15 mouse cellular contexts compared by ENCODE assay signal in the genomic region with DNA sequence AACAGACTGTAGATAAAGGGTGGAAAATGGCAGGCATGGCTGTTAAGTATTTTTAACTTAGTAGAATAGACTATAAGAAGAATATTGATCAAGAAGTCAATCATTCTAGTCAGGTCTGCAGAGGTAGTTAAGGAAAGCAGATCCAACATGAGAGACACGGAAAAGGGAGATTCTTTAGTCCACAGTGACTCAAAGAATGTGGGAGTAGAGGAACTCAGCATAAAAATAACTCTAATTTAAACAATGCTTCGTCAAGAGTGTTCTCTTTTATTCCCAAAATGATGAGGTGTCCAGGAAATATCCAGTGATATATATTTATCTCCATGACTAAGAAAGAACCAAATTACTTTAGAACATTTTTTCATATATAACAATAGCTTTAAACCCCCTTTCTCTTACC.
DNase-seq lines count a peak whose midpoint lies in the region; ATAC-seq and TF ChIP-seq lines count a peak whose summit lies in the region.
"Had no signal": no experiment of that assay in that cellular context is flagged by ENCODE, and none has a peak within 500 bp of the region (broad histone marks: within the 10 kb centered on the region; RNA-seq: fewer than 3 reads in every experiment).

No protein-coding gene starts in this region.

- no peak for TF ChIP-seq CTCF in layer of hippocampus, adult 2 months (conservative IDR thresholded peaks at IDR 0.05)
- no peak for TF ChIP-seq CTCF in cortical plate, adult 2 months (IDR thresholded peaks at IDR 0.05; ENCODE audit: extremely low read depth, insufficient read depth, low read length)

- no peaks in the 10 kb centered on the region for H3K9me3 ChIP-seq in midbrain, embryonic 11.5 days (ENCODE audit: control insufficient read depth, low read length)
- no peaks in the 10 kb centered on the region for H3K9me3 ChIP-seq in midbrain, embryonic 14.5 days (ENCODE audit: control insufficient read depth, low read length)
- no peaks in the 10 kb centered on the region for H3K9me3 ChIP-seq in forebrain, embryonic 15.5 days
- H3K9me3 ChIP-seq: embryonic facial prominence, embryonic 10.5 days; embryonic facial prominence, embryonic 12.5 days; forebrain, embryonic 13.5 days had no signal

- H3K36me3 ChIP-seq in midbrain, embryonic 11.5 days (ENCODE audit: control insufficient read depth, insufficient read depth, low read length): no peaks in the 10 kb centered on the region
- H3K36me3 ChIP-seq in midbrain, embryonic 14.5 days (ENCODE audit: control insufficient read depth, insufficient read depth, low read length): 0 out of 2 replicates have a peak, but pooled peaks cover 5% of the 10 kb centered on the region
- peaks cover 4% of the 10 kb centered on the region; the same call in 1 of the 2 replicates for H3K36me3 ChIP-seq in forebrain, embryonic 15.5 days
- H3K36me3 ChIP-seq: embryonic facial prominence, embryonic 10.5 days; embryonic facial prominence, embryonic 12.5 days had no signal

- WGBS in midbrain, embryonic 11.5 days: 70% methylated on average over 2 of the region's 2 CpGs
- WGBS in midbrain, embryonic 14.5 days: 81% methylated on average over 2 of the region's 2 CpGs
- WGBS in forebrain, embryonic 15.5 days: 77% methylated on average over 2 of the region's 2 CpGs

- no peak for TF ChIP-seq POLR2A in cortical plate, adult 2 months (IDR thresholded peaks at IDR 0.05; ENCODE audit: extremely low read depth, insufficient read depth, low read length)

- no peak for ATAC-seq in midbrain, embryonic 11.5 days (ENCODE audit: low FRiP score)
- no peak for ATAC-seq in midbrain, embryonic 14.5 days (ENCODE audit: low FRiP score, low TSS enrichment)
- no peak for ATAC-seq in forebrain, embryonic 15.5 days (replicated peaks)

- H3K27me3 ChIP-seq in midbrain, embryonic 11.5 days (ENCODE audit: control insufficient read depth, insufficient read depth, low read length): no peaks in the 10 kb centered on the region
- no peaks in the 10 kb centered on the region for H3K27me3 ChIP-seq in midbrain, embryonic 14.5 days (ENCODE audit: control insufficient read depth, insufficient read depth, low read length)
- H3K27me3 ChIP-seq in forebrain, embryonic 15.5 days: no peaks in the 10 kb centered on the region
- H3K27me3 ChIP-seq: embryonic facial prominence, embryonic 12.5 days; forebrain, embryonic 13.5 days had no signal

- H3K4me1 ChIP-seq in midbrain, embryonic 11.5 days (ENCODE audit: control insufficient read depth, insufficient read depth, low read length): no peaks in the 10 kb centered on the region
- H3K4me1 ChIP-seq in midbrain, embryonic 14.5 days (ENCODE audit: control insufficient read depth, insufficient read depth, low read length): peaks cover 4% of the 10 kb centered on the region; the same call in 1 of the 2 replicates
- H3K4me1 ChIP-seq in cortical plate, adult 2 months (ENCODE audit: control insufficient read depth, insufficient read depth, low read length): peaks cover 3% of the 10 kb centered on the region
- 0 out of 2 replicates have a peak, but pooled peaks cover 9% of the 10 kb centered on the region for H3K4me1 ChIP-seq in forebrain, embryonic 15.5 days
- H3K4me1 ChIP-seq: embryonic facial prominence, embryonic 10.5 days; embryonic facial prominence, embryonic 12.5 days; forebrain, embryonic 13.5 days had no signal

- no peak overlapping the region for H3K4me2 ChIP-seq in midbrain, embryonic 11.5 days
- no peak overlapping the region for H3K4me2 ChIP-seq in midbrain, embryonic 14.5 days (ENCODE audit: low read length)
- no peak overlapping the region for H3K4me2 ChIP-seq in forebrain, embryonic 15.5 days (replicated peaks)
- H3K4me2 ChIP-seq: embryonic facial prominence, embryonic 12.5 days; forebrain, embryonic 13.5 days had no signal

- H3K27ac ChIP-seq in layer of hippocampus, adult 2 months: peak overlapping the region; percentile 64
- H3K27ac ChIP-seq in midbrain, embryonic 11.5 days (ENCODE audit: low read depth, low read length): no peak overlapping the region
- H3K27ac ChIP-seq in midbrain, embryonic 14.5 days (replicated peaks; ENCODE audit: low read depth, low read length): no peak overlapping the region
- peak overlapping the region; percentile 87; the same call in 1 of the 2 replicates for H3K27ac ChIP-seq in cortical plate, adult 2 months (ENCODE audit: insufficient read depth, low read length)
- H3K27ac ChIP-seq in forebrain, embryonic 15.5 days (replicated peaks): no peak overlapping the region
- H3K27ac ChIP-seq: embryonic facial prominence, embryonic 10.5 days; embryonic facial prominence, embryonic 12.5 days; forebrain, embryonic 13.5 days had no signal

- no peak overlapping the region for H3K4me3 ChIP-seq in layer of hippocampus, adult 2 months
- H3K4me3 ChIP-seq in midbrain, embryonic 11.5 days (ENCODE audit: low read depth, low read length): no peak overlapping the region
- no peak overlapping the region for H3K4me3 ChIP-seq in midbrain, embryonic 14.5 days (replicated peaks; ENCODE audit: low read depth, low read length)
- H3K4me3 ChIP-seq in cortical plate, adult 2 months (ENCODE audit: insufficient read depth, low read length): no peak overlapping the region
- H3K4me3 ChIP-seq in forebrain, embryonic 15.5 days: no peak overlapping the region
- H3K4me3 ChIP-seq: embryonic facial prominence, embryonic 10.5 days; embryonic facial prominence, embryonic 12.5 days; forebrain, embryonic 13.5 days had no signal

- no peak for DNase-seq in layer of hippocampus, adult 2 months (ENCODE audit: low spot score in 2 of 2)
- DNase-seq in layer of hippocampus, postnatal 25 days (ENCODE audit: extremely low spot score in 1 of 2, low spot score in 1 of 2): no peak
- peak; percentile 14 for DNase-seq in midbrain, embryonic 11.5 days (ENCODE audit: low spot score, missing footprints)
- DNase-seq in midbrain, embryonic 14.5 days: no peak
- no peak for DNase-seq in spleen, adult 12 weeks (ENCODE audit: low spot score)
- DNase-seq: adrenal gland, adult 2 months; adrenal gland, postnatal 10 days; adrenal gland, postnatal 36 days; cerebellum, adult 11 months; cerebellum, adult 8-10 months had no signal

- no peak overlapping the region for H3K9ac ChIP-seq in midbrain, embryonic 11.5 days (ENCODE audit: low read length)
- no peak overlapping the region for H3K9ac ChIP-seq in midbrain, embryonic 14.5 days (replicated peaks; ENCODE audit: low read length)
- no peak overlapping the region for H3K9ac ChIP-seq in forebrain, embryonic 15.5 days (replicated peaks)
- H3K9ac ChIP-seq: embryonic facial prominence, embryonic 12.5 days; forebrain, embryonic 13.5 days had no signal

Comparison
In these comparisons a context has a peak if more than half of its experiments do, and no peak if none do; other contexts are left out.
1. H3K27ac ChIP-seq: peak in layer of hippocampus, adult 2 months (single experiment) and cortical plate, adult 2 months (single experiment); none in midbrain, embryonic 11.5 days (single experiment), midbrain, embryonic 14.5 days (single experiment) and forebrain, embryonic 15.5 days (single experiment).